Mouse (Mus musculus): ENCODE measurements around the gene Fbxl8. TPM values are rescaled to one million over a fixed set of nuclear protein-coding genes. Genes with fewer than 3 reads are reported as not detected.
"Not testable (repeated sequence)": the region's sequence is repeated elsewhere in the genome, so short reads cannot be mapped to it uniquely, and the experiment has no call there.

The Fbxl8 gene
- total RNA-seq, 2 experiments from 2014 or later, result 0.91 to 1.9 TPM

- DNase-seq (ENCODE audit: low spot score in 2 of 2); H3K4me3 ChIP-seq; H3K27ac ChIP-seq: not testable (repeated sequence)
- peak; percentile 65 for TF ChIP-seq CTCF (conservative IDR thresholded peaks at IDR 0.05)
Observed at GRCm38 (mm10) chr8:105291802-105292201, 27.4 kb downstream of the Fbxl8 start.

DNA sequence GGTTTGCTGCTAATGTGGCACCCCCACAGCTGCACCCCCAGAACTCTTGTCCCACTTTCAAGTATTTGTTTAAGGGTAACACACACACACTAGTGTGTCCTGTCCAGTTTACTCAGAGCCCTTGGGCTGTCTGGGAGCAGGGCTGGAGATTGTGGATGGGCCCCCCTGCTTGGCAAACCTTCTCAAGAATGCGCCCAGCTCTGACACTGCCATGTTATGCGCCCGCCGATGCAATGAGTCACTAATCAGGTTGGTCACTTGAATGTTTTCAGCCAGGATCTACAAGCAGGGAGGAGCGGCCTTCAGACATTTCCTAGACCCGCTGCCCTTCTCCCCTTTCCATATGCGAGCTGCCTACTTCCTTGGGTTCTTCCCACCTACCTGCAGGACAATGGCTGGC lies 28.0 kb downstream of the Fbxl8 start:
- DNase-seq (ENCODE audit: low spot score in 2 of 2), result no peak
- Histone ChIP-seq H3K27ac (no peak overlapping the region), H3K4me3 (no peak overlapping the region)
- no peak for TF ChIP-seq CTCF (conservative IDR thresholded peaks at IDR 0.05)

- H3K27ac ChIP-seq, result no peak overlapping the region
- H3K4me3 ChIP-seq, result no peak overlapping the region
- TF ChIP-seq CTCF (conservative IDR thresholded peaks at IDR 0.05), result no peak
- no peak for DNase-seq (ENCODE audit: low spot score in 2 of 2)
Observed at GRCm38 (mm10) chr8:105293405-105293804, 29.0 kb downstream of the Fbxl8 start.

DNA sequence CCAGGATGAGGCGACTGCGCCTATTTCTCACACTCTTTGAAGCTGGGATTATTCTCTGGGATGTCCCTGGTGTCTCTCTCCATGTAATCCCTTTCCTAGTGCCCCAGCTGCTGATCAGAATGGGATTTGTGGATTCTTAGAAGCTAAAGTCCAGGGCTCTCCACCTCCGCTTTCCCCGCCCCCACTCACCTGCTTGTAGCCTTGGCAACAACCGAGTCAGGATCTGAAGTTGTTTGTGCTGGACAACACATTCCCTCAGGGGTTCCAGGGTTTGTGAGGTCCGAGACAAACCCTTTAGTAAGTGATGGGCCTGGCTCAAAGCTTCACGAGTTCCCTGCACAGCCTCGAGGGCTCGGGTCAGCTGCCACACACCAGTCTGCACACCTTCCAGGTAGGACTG lies 30.3 kb downstream of the Fbxl8 start:
- DNase-seq (ENCODE audit: low spot score in 2 of 2), result no peak
- Histone ChIP-seq H3K4me3 (no peak overlapping the region), H3K27ac (no peak overlapping the region)
- TF ChIP-seq CTCF (conservative IDR thresholded peaks at IDR 0.05), result no peak

DNA sequence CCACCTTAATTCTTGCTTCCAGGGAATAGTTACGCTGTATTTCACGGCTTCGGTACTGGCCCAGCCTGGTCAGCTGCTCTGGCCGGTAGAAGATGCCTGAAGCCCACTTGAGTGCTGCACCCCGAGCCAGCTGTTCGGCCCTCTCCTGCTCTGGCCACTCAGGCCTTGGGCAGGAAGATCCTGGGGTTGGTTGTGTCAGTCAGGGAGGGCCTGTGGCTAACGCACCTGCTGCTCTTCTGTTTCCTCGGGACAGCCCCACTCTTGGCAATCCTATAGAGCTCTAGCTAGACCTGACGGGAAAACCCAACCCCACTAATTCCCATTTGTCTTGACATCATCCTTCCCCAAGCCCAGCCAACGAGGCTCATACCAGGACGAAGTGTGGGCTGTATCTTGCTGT lies 30.8 kb downstream of the Fbxl8 start:
- DNase-seq (ENCODE audit: low spot score in 2 of 2), result no peak
- H3K4me3 ChIP-seq, result no peak overlapping the region
- no peak for TF ChIP-seq CTCF (conservative IDR thresholded peaks at IDR 0.05)
- H3K27ac ChIP-seq, result no peak overlapping the region

DNA sequence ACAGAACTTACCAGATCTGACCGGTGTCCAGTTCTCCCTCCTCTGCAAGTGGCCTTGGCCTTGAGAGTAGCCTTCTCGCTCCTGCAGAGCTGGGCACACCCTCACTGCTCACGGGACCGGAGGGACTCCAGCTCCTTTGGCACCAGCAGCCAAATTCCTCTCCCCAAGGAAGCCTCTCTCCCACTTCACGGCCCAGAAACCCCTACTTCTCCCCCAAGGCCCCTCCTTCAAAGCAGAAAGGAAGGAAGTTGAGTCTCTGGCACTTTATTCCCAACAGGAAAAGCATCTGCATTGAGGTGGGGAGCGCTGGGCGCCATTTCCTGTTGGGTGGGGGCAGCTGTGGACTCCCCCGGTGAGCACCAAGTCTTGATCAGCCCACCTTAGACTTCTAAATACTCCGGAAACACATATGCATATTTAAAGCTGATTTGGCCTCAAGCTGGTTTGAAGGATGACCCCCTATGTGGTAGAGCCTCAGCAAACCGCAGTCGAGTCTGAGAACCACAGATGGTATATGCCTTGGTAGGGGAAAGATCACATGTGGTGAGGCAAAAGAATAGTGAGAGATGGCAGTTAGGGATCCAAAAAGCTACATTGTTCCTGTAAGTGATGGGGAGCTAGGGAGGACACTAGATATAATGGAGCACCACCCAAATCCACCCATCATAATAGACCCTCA lies 31.6 kb downstream of the Fbxl8 start, which contains the start of gene Exoc3l:
Gene Exoc3l (minus strand): TSS at position 207 of the 679 bp plus-strand sequence.
- Histone ChIP-seq H3K27ac (peak within 1 kb of the TSS; percentile 84), H3K4me3 (no peak within 1 kb of the TSS; the same call in 1 of the 2 replicates)
- no peak for DNase-seq (ENCODE audit: low spot score in 2 of 2)
- TF ChIP-seq CTCF (conservative IDR thresholded peaks at IDR 0.05), result no peak

DNA sequence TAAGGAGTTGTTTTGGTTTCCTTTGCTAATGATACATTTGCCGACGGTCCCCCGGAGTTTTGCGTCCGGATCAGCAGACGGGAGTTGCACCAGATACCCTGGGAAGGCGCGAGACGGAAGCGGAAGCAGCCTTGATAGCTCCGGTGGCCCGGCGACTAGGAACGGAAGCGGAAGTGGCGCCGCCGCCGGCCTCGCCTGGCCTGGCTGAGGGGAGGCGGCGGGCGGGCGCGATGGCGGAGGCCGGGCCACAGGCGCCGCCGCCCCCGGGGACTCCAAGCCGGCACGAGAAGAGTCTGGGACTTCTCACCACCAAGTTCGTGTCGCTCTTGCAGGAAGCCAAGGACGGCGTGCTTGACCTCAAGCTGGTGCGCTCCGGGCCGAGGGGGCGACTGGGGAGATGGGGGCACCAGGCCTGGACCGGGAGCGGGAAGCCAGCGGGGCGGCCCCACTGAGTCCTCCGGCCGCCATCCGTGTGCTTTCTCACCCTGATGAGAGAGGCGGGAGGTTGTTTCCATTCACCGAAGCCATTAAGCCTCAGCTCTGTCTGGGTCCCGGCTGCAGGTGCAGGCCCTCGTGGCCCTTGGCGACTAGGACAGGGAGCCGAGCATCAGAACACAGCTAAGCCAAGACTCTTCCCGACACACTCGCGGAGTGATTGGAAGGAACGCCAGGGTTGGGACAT lies 33.2 kb downstream of the Fbxl8 start, which contains the start of gene E2f4:
Gene E2f4 (plus strand): TSS at position 153 of the 682 bp plus-strand sequence.
- peak; percentile 92 to 93 for DNase-seq (ENCODE audit: low spot score in 2 of 2)
- peak; percentile 15 for TF ChIP-seq CTCF (conservative IDR thresholded peaks at IDR 0.05)
- Histone ChIP-seq H3K27ac (peak within 1 kb of the TSS; percentile 84), H3K4me3 (peak within 1 kb of the TSS; percentile 99)

- no peak for TF ChIP-seq CTCF (conservative IDR thresholded peaks at IDR 0.05)
- DNase-seq (ENCODE audit: low spot score in 2 of 2), result no peak
- peak overlapping the region; percentile 84 for H3K27ac ChIP-seq
- peak overlapping the region; percentile 99 for H3K4me3 ChIP-seq
Observed at GRCm38 (mm10) chr8:105298351-105299252, 34.2 kb downstream of the Fbxl8 start.

- no peak for DNase-seq (ENCODE audit: low spot score in 2 of 2)
- no peak overlapping the region for H3K4me3 ChIP-seq
- no peak for TF ChIP-seq CTCF (conservative IDR thresholded peaks at IDR 0.05)
- no peak overlapping the region for H3K27ac ChIP-seq
Observed at GRCm38 (mm10) chr8:105299962-105300361, 35.5 kb downstream of the Fbxl8 start.

DNA sequence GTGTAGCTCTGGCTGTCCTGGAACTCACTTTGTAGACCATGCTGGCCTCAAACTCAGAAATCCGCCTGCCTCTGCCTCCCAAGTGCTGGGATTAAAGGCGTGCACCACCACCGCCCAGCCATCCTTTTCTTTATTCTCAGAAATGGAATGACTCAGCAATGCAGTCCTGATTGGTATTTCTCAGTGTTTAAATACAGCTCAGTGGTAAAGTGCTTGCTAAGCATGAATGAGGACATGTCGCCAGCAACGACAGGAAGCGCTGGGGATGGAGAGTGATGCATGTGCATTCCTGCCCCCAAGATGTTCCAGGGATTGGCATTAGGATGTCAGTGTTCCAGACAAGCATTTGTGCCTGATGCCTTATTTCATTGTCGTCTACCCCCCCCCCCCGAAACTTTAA lies 38.9 kb downstream of the Fbxl8 start:
- no peak for TF ChIP-seq CTCF (conservative IDR thresholded peaks at IDR 0.05)
- Histone ChIP-seq H3K27ac (no peak overlapping the region), H3K4me3 (no peak overlapping the region)
- no peak for DNase-seq (ENCODE audit: low spot score in 2 of 2)

DNA sequence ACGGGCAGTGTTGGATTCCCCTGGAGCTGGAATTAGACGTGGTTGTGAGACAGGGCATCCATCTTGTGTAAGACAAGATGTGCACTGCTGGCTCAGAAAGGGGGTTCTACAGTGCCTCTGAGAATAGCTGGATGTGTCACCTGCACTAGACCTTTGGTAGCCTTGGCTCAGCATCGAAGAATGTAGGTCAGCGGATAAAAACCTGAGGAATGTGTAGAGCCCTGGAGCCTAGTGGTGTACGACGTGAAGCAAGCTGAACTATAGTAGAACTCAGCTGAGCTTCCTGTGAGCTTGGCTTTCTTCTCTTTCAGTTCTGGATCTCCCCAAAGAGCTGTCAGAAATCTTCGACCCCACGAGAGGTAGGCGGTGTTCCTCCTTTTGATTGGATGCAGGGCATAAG lies 39.4 kb downstream of the Fbxl8 start:
- H3K27ac ChIP-seq, result no peak overlapping the region; the same call in 1 of the 2 replicates
- no peak for TF ChIP-seq CTCF (conservative IDR thresholded peaks at IDR 0.05)
- no peak overlapping the region for H3K4me3 ChIP-seq
- DNase-seq (ENCODE audit: low spot score in 2 of 2), result no peak

DNA sequence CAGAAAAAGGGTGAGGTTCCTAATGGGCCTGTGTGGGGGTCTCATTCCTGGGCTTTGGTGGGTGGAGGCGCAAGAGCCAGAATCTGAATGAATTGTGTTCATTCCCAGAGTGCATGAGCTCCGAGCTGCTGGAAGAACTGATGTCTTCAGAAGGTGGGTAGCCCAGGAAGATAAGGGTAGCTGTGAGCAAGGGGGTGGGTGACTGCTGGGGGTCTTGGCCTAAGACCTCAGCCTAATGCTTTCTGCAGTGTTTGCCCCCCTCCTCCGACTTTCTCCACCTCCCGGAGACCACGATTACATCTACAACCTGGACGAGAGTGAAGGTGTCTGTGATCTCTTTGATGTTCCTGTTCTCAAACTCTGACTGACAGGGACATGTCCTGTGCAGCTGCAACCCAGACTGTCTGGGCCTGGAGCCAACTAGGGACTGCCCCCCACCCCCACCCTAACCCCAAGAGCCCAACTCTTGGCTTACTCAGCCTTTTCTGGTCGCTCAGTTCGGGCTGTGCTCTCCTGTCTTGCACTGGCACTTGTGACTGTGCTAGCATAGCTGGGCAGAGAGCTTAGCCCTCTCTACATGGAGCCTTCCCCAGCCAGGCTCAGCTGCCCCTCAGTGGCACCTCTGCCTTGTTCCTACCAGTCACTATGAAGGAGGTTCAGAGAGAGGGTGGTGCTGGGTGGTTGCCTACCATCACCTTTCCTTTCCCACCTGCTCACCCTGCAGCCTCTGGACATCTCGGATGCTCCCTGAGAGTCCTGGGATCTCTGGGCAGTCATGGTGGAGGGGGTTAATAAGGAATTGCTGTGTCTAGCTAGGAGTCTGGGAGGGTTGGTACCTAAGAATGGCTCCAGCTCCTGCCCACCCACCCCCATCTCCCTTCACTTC lies 40.1 kb downstream of the Fbxl8 start:
- no peak for TF ChIP-seq CTCF (conservative IDR thresholded peaks at IDR 0.05)
- no peak for DNase-seq (ENCODE audit: low spot score in 2 of 2)
- Histone ChIP-seq H3K27ac (peak overlapping the region; percentile 76), H3K4me3 (no peak overlapping the region)

Data from layer of hippocampus, adult 2 months (tissue).